Mouse (Mus musculus): ENCODE measurements around the gene Gm20517. TPM values are rescaled to one million over a fixed set of nuclear protein-coding genes. Genes with fewer than 3 reads are reported as not detected.

Gm20517 gene
- polyA plus RNA-seq (2015; fragmentation: Nextera tagmentation; extraction: Ambion mirVana), result 2.5 and 2.9 TPM in 2 replicates

- ATAC-seq (ENCODE audit: low FRiP score), result peak; percentile 96
- under 1% methylated on average over 59 of the region's 59 CpGs for WGBS
Observed at GRCm38 (mm10) chr17:47610849-47611660, at the start of gene Gm20517, which contains the start of the genes Bysl and Med20. Gm20517 (plus strand) TSS chr17:47611589. Bysl (minus strand) TSS chr17:47611492. Med20 (plus strand) TSS chr17:47611582.

GRCm38 (mm10) chr17:47562875-47563274, 48.5 kb upstream of the Gm20517 start:
- H3K4me3 ChIP-seq (replicated peaks), result no peak overlapping the region
- H3K9ac ChIP-seq (replicated peaks), result no peak overlapping the region
- peaks cover 2% of the 10 kb centered on the region; the same call in 1 of the 2 replicates for H3K4me1 ChIP-seq
- H3K36me3 ChIP-seq, result no peaks in the 10 kb centered on the region
- no peak for ATAC-seq (ENCODE audit: low FRiP score)
- H3K9me3 ChIP-seq (replicated peaks), result no peaks in the 10 kb centered on the region
- 82% methylated on average over 6 of the region's 6 CpGs for WGBS
- no peak overlapping the region for H3K4me2 ChIP-seq
- no peak overlapping the region for H3K27ac ChIP-seq (replicated peaks)
- H3K27me3 ChIP-seq (replicated peaks), result no peaks in the 10 kb centered on the region

More at GRCm38 (mm10) chr17:47610849-47611660, at the start of gene Gm20517, which contains the start of the genes Bysl and Med20:
- Histone ChIP-seq H3K4me3 (replicated peaks) (peak within 1 kb of the TSS; percentile 90), H3K4me1 (peaks cover 47% of the 10 kb centered on the region), H3K27ac (replicated peaks) (peak within 1 kb of the TSS; percentile 80), H3K9me3 (replicated peaks) (no peaks in the 10 kb centered on the region), H3K36me3 (peaks cover 40% of the 10 kb centered on the region), H3K9ac (replicated peaks) (peak within 1 kb of the TSS; percentile 84), H3K4me2 (peak within 1 kb of the TSS; percentile 93), H3K27me3 (replicated peaks) (no peaks in the 10 kb centered on the region)

- no peaks in the 10 kb centered on the region for H3K36me3 ChIP-seq
- no peak overlapping the region for H3K9ac ChIP-seq (replicated peaks)
- no peak overlapping the region for H3K27ac ChIP-seq (replicated peaks)
- no peak for ATAC-seq (ENCODE audit: low FRiP score)
- peaks cover 2% of the 10 kb centered on the region; the same call in 1 of the 2 replicates for H3K4me1 ChIP-seq
- H3K4me3 ChIP-seq (replicated peaks), result no peak overlapping the region
- no peaks in the 10 kb centered on the region for H3K27me3 ChIP-seq (replicated peaks)
- 94% methylated on average over 5 of the region's 5 CpGs for WGBS
- H3K4me2 ChIP-seq, result no peak overlapping the region
- no peaks in the 10 kb centered on the region for H3K9me3 ChIP-seq (replicated peaks)
Observed at GRCm38 (mm10) chr17:47564612-47565011, 46.8 kb upstream of the Gm20517 start.

GRCm38 (mm10) chr17:47566133-47566532, 45.3 kb upstream of the Gm20517 start:
- H3K4me2 ChIP-seq, result no peak overlapping the region

GRCm38 (mm10) chr17:47567271-47567670, 44.1 kb upstream of the Gm20517 start:
- H3K4me2 ChIP-seq, result no peak overlapping the region
- ATAC-seq (ENCODE audit: low FRiP score), result no peak
- H3K27ac ChIP-seq (replicated peaks), result no peak overlapping the region
- 95% methylated on average over 3 of the region's 3 CpGs for WGBS
- H3K9ac ChIP-seq (replicated peaks), result no peak overlapping the region
- no peaks in the 10 kb centered on the region for H3K27me3 ChIP-seq (replicated peaks)
- H3K9me3 ChIP-seq (replicated peaks), result no peaks in the 10 kb centered on the region
- H3K4me3 ChIP-seq (replicated peaks), result no peak overlapping the region
- peaks cover 2% of the 10 kb centered on the region; the same call in 1 of the 2 replicates for H3K4me1 ChIP-seq
- no peaks in the 10 kb centered on the region for H3K36me3 ChIP-seq

More at GRCm38 (mm10) chr17:47566133-47566532, 45.3 kb upstream of the Gm20517 start:
- H3K27me3 ChIP-seq (replicated peaks), result no peaks in the 10 kb centered on the region
- no peaks in the 10 kb centered on the region for H3K36me3 ChIP-seq
- no peak overlapping the region for H3K4me3 ChIP-seq (replicated peaks)
- H3K9me3 ChIP-seq (replicated peaks), result no peaks in the 10 kb centered on the region
- WGBS, result 5% methylated on average over 2 of the region's 2 CpGs
- no peak overlapping the region for H3K27ac ChIP-seq (replicated peaks)
- no peak overlapping the region for H3K9ac ChIP-seq (replicated peaks)
- H3K4me1 ChIP-seq, result peaks cover 2% of the 10 kb centered on the region; the same call in 1 of the 2 replicates
- no peak for ATAC-seq (ENCODE audit: low FRiP score)

GRCm38 (mm10) chr17:47568389-47568788, 43.0 kb upstream of the Gm20517 start:
- 95% methylated on average over 3 of the region's 3 CpGs for WGBS
- no peaks in the 10 kb centered on the region for H3K9me3 ChIP-seq (replicated peaks)
- ATAC-seq (ENCODE audit: low FRiP score), result no peak
- H3K4me1 ChIP-seq, result peaks cover 2% of the 10 kb centered on the region; the same call in 1 of the 2 replicates
- H3K4me2 ChIP-seq, result no peak overlapping the region
- no peak overlapping the region for H3K27ac ChIP-seq (replicated peaks)
- no peaks in the 10 kb centered on the region for H3K36me3 ChIP-seq
- H3K9ac ChIP-seq (replicated peaks), result no peak overlapping the region
- no peak overlapping the region for H3K4me3 ChIP-seq (replicated peaks)
- H3K27me3 ChIP-seq (replicated peaks), result no peaks in the 10 kb centered on the region

- ATAC-seq (ENCODE audit: low FRiP score), result no peak
Observed at GRCm38 (mm10) chr17:47568951-47569527, 42.4 kb upstream of the Gm20517 start.

GRCm38 (mm10) chr17:47571621-47572020, 39.8 kb upstream of the Gm20517 start:
- no peaks in the 10 kb centered on the region for H3K9me3 ChIP-seq (replicated peaks)
- H3K27me3 ChIP-seq (replicated peaks), result no peaks in the 10 kb centered on the region
- H3K4me3 ChIP-seq (replicated peaks), result no peak overlapping the region
- H3K27ac ChIP-seq (replicated peaks), result no peak overlapping the region
- no peak overlapping the region for H3K4me2 ChIP-seq
- 15% methylated on average over 7 of the region's 7 CpGs for WGBS
- ATAC-seq (ENCODE audit: low FRiP score), result no peak
- H3K9ac ChIP-seq (replicated peaks), result no peak overlapping the region
- H3K36me3 ChIP-seq, result no peaks in the 10 kb centered on the region
- no peaks in the 10 kb centered on the region for H3K4me1 ChIP-seq

More at GRCm38 (mm10) chr17:47568951-47569527, 42.4 kb upstream of the Gm20517 start:
- no peaks in the 10 kb centered on the region for H3K27me3 ChIP-seq (replicated peaks)
- WGBS, result 45% methylated on average over 10 of the region's 10 CpGs
- H3K9ac ChIP-seq (replicated peaks), result no peak overlapping the region
- H3K27ac ChIP-seq (replicated peaks), result no peak overlapping the region
- H3K4me1 ChIP-seq, result peaks cover 2% of the 10 kb centered on the region; the same call in 1 of the 2 replicates
- no peak overlapping the region for H3K4me3 ChIP-seq (replicated peaks)
- H3K4me2 ChIP-seq, result no peak overlapping the region
- H3K9me3 ChIP-seq (replicated peaks), result no peaks in the 10 kb centered on the region
- H3K36me3 ChIP-seq, result no peaks in the 10 kb centered on the region

- no peak overlapping the region for H3K9ac ChIP-seq (replicated peaks)
- no peaks in the 10 kb centered on the region for H3K36me3 ChIP-seq
- no peaks in the 10 kb centered on the region for H3K9me3 ChIP-seq (replicated peaks)
- H3K27ac ChIP-seq (replicated peaks), result no peak overlapping the region
- no peaks in the 10 kb centered on the region for H3K27me3 ChIP-seq (replicated peaks)
- H3K4me1 ChIP-seq, result no peaks in the 10 kb centered on the region
- H3K4me3 ChIP-seq (replicated peaks), result no peak overlapping the region
- H3K4me2 ChIP-seq, result no peak overlapping the region
- ATAC-seq (ENCODE audit: low FRiP score), result no peak
Observed at GRCm38 (mm10) chr17:47572436-47572835, 39.0 kb upstream of the Gm20517 start.

GRCm38 (mm10) chr17:47574028-47574427, 37.4 kb upstream of the Gm20517 start:
- no peak overlapping the region for H3K4me2 ChIP-seq
- no peaks in the 10 kb centered on the region for H3K36me3 ChIP-seq
- H3K9me3 ChIP-seq (replicated peaks), result no peaks in the 10 kb centered on the region
- ATAC-seq (ENCODE audit: low FRiP score), result no peak
- no peak overlapping the region for H3K9ac ChIP-seq (replicated peaks)
- H3K27ac ChIP-seq (replicated peaks), result no peak overlapping the region
- 82% methylated on average over 8 of the region's 8 CpGs for WGBS
- H3K4me3 ChIP-seq (replicated peaks), result no peak overlapping the region
- no peaks in the 10 kb centered on the region for H3K4me1 ChIP-seq
- no peaks in the 10 kb centered on the region for H3K27me3 ChIP-seq (replicated peaks)

- no peak for ATAC-seq (ENCODE audit: low FRiP score)
- no peak overlapping the region for H3K4me2 ChIP-seq
- WGBS, result 70% methylated on average over 11 of the region's 11 CpGs
Observed at GRCm38 (mm10) chr17:47574830-47575229, 36.6 kb upstream of the Gm20517 start.

GRCm38 (mm10) chr17:47578655-47579054, 32.7 kb upstream of the Gm20517 start:
- Histone ChIP-seq H3K4me1 (no peaks in the 10 kb centered on the region), H3K36me3 (no peaks in the 10 kb centered on the region), H3K4me3 (replicated peaks) (no peak overlapping the region), H3K9me3 (replicated peaks) (no peaks in the 10 kb centered on the region), H3K9ac (replicated peaks) (no peak overlapping the region), H3K27me3 (replicated peaks) (no peaks in the 10 kb centered on the region), H3K4me2 (no peak overlapping the region), H3K27ac (replicated peaks) (no peak overlapping the region)
- 89% methylated on average over 6 of the region's 6 CpGs for WGBS
- ATAC-seq (ENCODE audit: low FRiP score), result no peak

More at GRCm38 (mm10) chr17:47574830-47575229, 36.6 kb upstream of the Gm20517 start:
- H3K27ac ChIP-seq (replicated peaks), result no peak overlapping the region
- H3K9ac ChIP-seq (replicated peaks), result no peak overlapping the region
- H3K4me3 ChIP-seq (replicated peaks), result no peak overlapping the region
- no peaks in the 10 kb centered on the region for H3K36me3 ChIP-seq
- no peaks in the 10 kb centered on the region for H3K9me3 ChIP-seq (replicated peaks)
- no peaks in the 10 kb centered on the region for H3K27me3 ChIP-seq (replicated peaks)
- H3K4me1 ChIP-seq, result no peaks in the 10 kb centered on the region

Data from neural tube, embryonic 15.5 days (tissue).